Mouse (Mus musculus): ENCODE data around the gene Arhgef1.

Arhgef1 gene

GRCm38 (mm10) chr7:24947316-24948048 is 44.8 kb downstream of the Arhgef1 start:
- no peak for DNase-seq (ENCODE audit: low spot score)

GRCm38 (mm10) chr7:24948774-24949173 is 46.1 kb downstream of the Arhgef1 start:
- DNase-seq (ENCODE audit: low spot score): no peak

GRCm38 (mm10) chr7:24949958-24950623 is 47.4 kb downstream of the Arhgef1 start:
- peak; percentile 60 for DNase-seq (ENCODE audit: low spot score)

- no peak for DNase-seq (ENCODE audit: low spot score)
Observed at GRCm38 (mm10) chr7:24953966-24954365, 51.3 kb downstream of the Arhgef1 start.

GRCm38 (mm10) chr7:24954450-24954849 is 51.7 kb downstream of the Arhgef1 start:
- DNase-seq (ENCODE audit: low spot score): no peak

GRCm38 (mm10) chr7:24955226-24955625 is 52.5 kb downstream of the Arhgef1 start:
- no peak for DNase-seq (ENCODE audit: low spot score)

GRCm38 (mm10) chr7:24964288-24964687 is 61.6 kb downstream of the Arhgef1 start:
- no peak for DNase-seq (ENCODE audit: low spot score)

GRCm38 (mm10) chr7:24964897-24965535 is 62.3 kb downstream of the Arhgef1 start:
- DNase-seq (ENCODE audit: low spot score): peak; percentile 53

GRCm38 (mm10) chr7:24967966-24968365 is 65.3 kb downstream of the Arhgef1 start:
- no peak for DNase-seq (ENCODE audit: low spot score)

- DNase-seq (ENCODE audit: low spot score): no peak
Observed at GRCm38 (mm10) chr7:24968463-24968862, 65.8 kb downstream of the Arhgef1 start.

GRCm38 (mm10) chr7:24969805-24970204 is 67.1 kb downstream of the Arhgef1 start:
- DNase-seq (ENCODE audit: low spot score): no peak

- DNase-seq (ENCODE audit: low spot score): no peak
Observed at GRCm38 (mm10) chr7:24970341-24970740, 67.6 kb downstream of the Arhgef1 start.

- peak; percentile 42 for DNase-seq (ENCODE audit: low spot score)
Observed at GRCm38 (mm10) chr7:24971261-24971971, 68.7 kb downstream of the Arhgef1 start.

GRCm38 (mm10) chr7:24971972-24972893 is 69.5 kb downstream of the Arhgef1 start, which contains the start of gene Rabac1:
Rabac1 (minus strand) TSS chr7:24972754.
- peak; percentile 91 for DNase-seq (ENCODE audit: low spot score)

- no peak for DNase-seq (ENCODE audit: low spot score)
Observed at GRCm38 (mm10) chr7:24973208-24973607, 70.5 kb downstream of the Arhgef1 start.

GRCm38 (mm10) chr7:24973902-24974301 is 71.2 kb downstream of the Arhgef1 start:
- no peak for DNase-seq (ENCODE audit: low spot score)

- no peak for DNase-seq (ENCODE audit: low spot score)
Observed at GRCm38 (mm10) chr7:24974893-24975595, 72.3 kb downstream of the Arhgef1 start.
